Mouse (Mus musculus): ENCODE results near the gene Tsg101.

DNA sequence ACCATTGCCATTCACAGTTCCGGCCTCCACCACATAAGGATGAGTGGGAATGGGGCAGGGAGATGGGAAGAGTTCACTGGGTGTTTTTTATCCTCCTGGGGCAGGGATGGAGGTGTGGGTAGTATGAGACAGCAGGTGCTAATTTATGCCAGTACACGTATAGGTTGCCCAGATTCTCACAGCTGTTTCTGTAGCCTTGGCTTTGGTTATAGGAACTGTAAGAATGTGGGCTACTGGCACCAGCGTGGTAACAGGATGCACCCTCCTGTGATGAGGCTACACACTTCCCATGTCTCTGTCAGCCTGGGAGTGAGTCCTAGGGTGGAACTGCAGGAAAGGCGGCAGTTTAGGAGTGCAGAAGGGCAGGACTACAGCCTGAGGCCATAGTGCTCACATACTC lies 42.9 kb downstream of the Tsg101 start:
- TF ChIP-seq CTCF (IDR thresholded peaks at IDR 0.05; ENCODE audit: extremely low read depth, insufficient read length, insufficient replicate concordance, low read depth, low read length) (no peak), POLR2A (IDR thresholded peaks at IDR 0.05; ENCODE audit: low read depth, low read length) (no peak)

Data from small intestine, adult 2 months (tissue).